In genomic region chr4:109829800-109830199, GRCm38 (mm10) we compare ENCODE assay signal across 29 mouse cellular contexts.
A peak's percentile ranks its signal among the peaks of the same experiment; 100 is the strongest.
DNase-seq lines count a peak whose midpoint lies in the region; ATAC-seq and TF ChIP-seq lines count a peak whose summit lies in the region.
"Had no signal": no experiment of that assay in that cellular context is flagged by ENCODE, and none has a peak within 500 bp of the region (broad histone marks: within the 10 kb centered on the region; RNA-seq: fewer than 3 reads in every experiment).

No protein-coding gene starts in this region.

- H3K9ac ChIP-seq in hindbrain, postnatal 0 days (replicated peaks; ENCODE audit: low read length): no peak overlapping the region
- H3K9ac ChIP-seq: embryonic facial prominence, embryonic 13.5 days; forebrain, embryonic 12.5 days; forebrain, embryonic 15.5 days; heart, embryonic 12.5 days; heart, embryonic 15.5 days; hindbrain, embryonic 13.5 days; intestine, embryonic 15.5 days had no signal

- H3K27me3 ChIP-seq in splenic B cell, adult 2 months (ENCODE audit: control insufficient read depth, insufficient read depth, low read length, poor library complexity, severe bottlenecking): no peaks in the 10 kb centered on the region
- no peaks in the 10 kb centered on the region for H3K27me3 ChIP-seq in hindbrain, postnatal 0 days (ENCODE audit: insufficient read depth, low read length)
- H3K27me3 ChIP-seq: embryonic facial prominence, embryonic 13.5 days; forebrain, embryonic 12.5 days; forebrain, embryonic 15.5 days; heart, embryonic 12.5 days; heart, embryonic 15.5 days; hindbrain, embryonic 13.5 days; intestine, embryonic 15.5 days had no signal

- no peak overlapping the region for H3K4me2 ChIP-seq in hindbrain, postnatal 0 days (ENCODE audit: low read depth, low read length)
- H3K4me2 ChIP-seq: embryonic facial prominence, embryonic 13.5 days; forebrain, embryonic 12.5 days; forebrain, embryonic 15.5 days; heart, embryonic 12.5 days; heart, embryonic 15.5 days; hindbrain, embryonic 13.5 days; intestine, embryonic 15.5 days had no signal

- DNase-seq in splenic B cell, adult 2 months (ENCODE audit: low read depth, low spot score): peak; percentile 2
- no peak for DNase-seq in hindbrain, postnatal 0 days (ENCODE audit: low spot score)
- no peak for DNase-seq in cerebellum, adult 11 months
- no peak for DNase-seq in B cell, adult 2 months
- DNase-seq: adrenal gland, postnatal 10 days; cerebellum, adult 11-12 months; cerebellum, adult 8-10 months; cerebellum, postnatal 10 days; cerebellum, postnatal 36 days; embryo, embryonic 11 days; gastrocnemius, postnatal 25 days; heart, adult 18-20 months; heart, postnatal 10 days; heart, postnatal 36 days; kidney, adult 11 months had no signal

- WGBS in hindbrain, postnatal 0 days: 93% methylated on average over 3 of the region's 3 CpGs

- TF ChIP-seq CTCF in hindbrain, postnatal 0 days (IDR thresholded peaks at IDR 0.05; ENCODE audit: low read depth): no peak

- no peaks in the 10 kb centered on the region for H3K9me3 ChIP-seq in hindbrain, postnatal 0 days (ENCODE audit: low read length)
- H3K9me3 ChIP-seq: embryonic facial prominence, embryonic 10.5 days; embryonic facial prominence, embryonic 13.5 days; forebrain, embryonic 12.5 days; forebrain, embryonic 15.5 days; G1E; heart, embryonic 12.5 days; heart, embryonic 15.5 days; hindbrain, embryonic 10.5 days; hindbrain, embryonic 13.5 days; intestine, embryonic 15.5 days had no signal

- no peak overlapping the region for H3K4me3 ChIP-seq in hindbrain, postnatal 0 days (ENCODE audit: low read length)
- H3K4me3 ChIP-seq: embryonic facial prominence, embryonic 10.5 days; embryonic facial prominence, embryonic 13.5 days; erythroblast, embryonic 14.5 days; forebrain, embryonic 12.5 days; forebrain, embryonic 15.5 days; heart, embryonic 12.5 days; heart, embryonic 15.5 days; hindbrain, embryonic 10.5 days; hindbrain, embryonic 13.5 days; intestine, embryonic 15.5 days had no signal

- no peaks in the 10 kb centered on the region; the same call in 1 of the 2 replicates for H3K36me3 ChIP-seq in splenic B cell, adult 2 months (ENCODE audit: control insufficient read depth, insufficient read depth, low read length, poor library complexity, severe bottlenecking)
- no peaks in the 10 kb centered on the region for H3K36me3 ChIP-seq in hindbrain, postnatal 0 days (ENCODE audit: insufficient read depth, low read length)
- H3K36me3 ChIP-seq: forebrain, embryonic 15.5 days; intestine, embryonic 15.5 days had no signal

- peak; percentile 65 for ATAC-seq in CD4-positive, CD25-positive, alpha-beta regulatory T cell, adult 4 months
- peak; percentile 36 for ATAC-seq in activated CD4-positive, CD25-positive, alpha-beta regulatory T cell, adult 4 months
- no peak for ATAC-seq in hindbrain, postnatal 0 days
- ATAC-seq: forebrain, embryonic 15.5 days; hindbrain, embryonic 16.5 days; intestine, embryonic 15.5 days had no signal

- H3K4me1 ChIP-seq in hindbrain, postnatal 0 days (ENCODE audit: insufficient read depth, low read length): no peaks in the 10 kb centered on the region
- H3K4me1 ChIP-seq: embryonic facial prominence, embryonic 10.5 days; embryonic facial prominence, embryonic 13.5 days; forebrain, embryonic 12.5 days; forebrain, embryonic 15.5 days; heart, embryonic 12.5 days; heart, embryonic 15.5 days; hindbrain, embryonic 10.5 days; hindbrain, embryonic 13.5 days; intestine, embryonic 15.5 days had no signal

- no peak overlapping the region for H3K27ac ChIP-seq in hindbrain, postnatal 0 days
- H3K27ac ChIP-seq: embryonic facial prominence, embryonic 10.5 days; embryonic facial prominence, embryonic 13.5 days; forebrain, embryonic 12.5 days; forebrain, embryonic 15.5 days; heart, embryonic 15.5 days; hindbrain, embryonic 10.5 days; hindbrain, embryonic 13.5 days; intestine, embryonic 15.5 days had no signal
